7 mouse cellular contexts compared by ENCODE assay signal in genomic region chr1:173802689-173803281, GRCm38 (mm10). TPM values are rescaled to one million over a fixed set of nuclear protein-coding genes. Genes with fewer than 3 reads are reported as not detected.
A peak's percentile ranks its signal among the peaks of the same experiment; 100 is the strongest.
DNase-seq lines count a peak whose midpoint lies in the region; ATAC-seq and TF ChIP-seq lines count a peak whose summit lies in the region.
"Not testable (repeated sequence)": the region's sequence is repeated elsewhere in the genome, so short reads cannot be mapped to it uniquely, and the experiment has no call there.

No protein-coding gene starts in this region.

- TF ChIP-seq CTCF in bone marrow macrophage, adult 2 months (IDR thresholded peaks at IDR 0.05; ENCODE audit: low read depth, low read length); heart, postnatal 0 days (IDR thresholded peaks at IDR 0.05; ENCODE audit: low read depth); kidney, adult 2 months (conservative IDR thresholded peaks at IDR 0.05; ENCODE audit: insufficient read depth, insufficient read length, low read depth, low read length); liver, postnatal 0 days (IDR thresholded peaks at IDR 0.05; ENCODE audit: low read depth): not testable (repeated sequence)

- 63% methylated on average over 2 of the region's 2 CpGs for WGBS in forebrain, embryonic 13.5 days
- 48% methylated on average over 2 of the region's 2 CpGs for WGBS in heart, postnatal 0 days
- 34% methylated on average over 2 of the region's 2 CpGs for WGBS in kidney, adult 2 months
- WGBS in liver, postnatal 0 days (ENCODE audit: insufficient replicate concordance): 53% methylated on average over 2 of the region's 2 CpGs

- peak overlapping the region; percentile 84 for H3K27ac ChIP-seq in bone marrow macrophage, adult 2 months (ENCODE audit: insufficient read depth, low read depth, low read length)
- H3K27ac ChIP-seq in forebrain, embryonic 13.5 days; liver, postnatal 0 days (ENCODE audit: low read depth): not testable (repeated sequence)
- H3K27ac ChIP-seq in heart, postnatal 0 days (ENCODE audit: low read depth): peak overlapping the region; percentile 55; the same call in 1 of the 2 replicates
- peak overlapping the region; percentile 56; the same call in 1 of the 2 replicates for H3K27ac ChIP-seq in kidney, adult 2 months (ENCODE audit: insufficient read depth, low read depth, low read length)

- ATAC-seq in forebrain, embryonic 13.5 days: peak; percentile 66; the same call in 1 of the 2 replicates
- peak; percentile 58; the same call in 1 of the 2 replicates for ATAC-seq in heart, postnatal 0 days (ENCODE audit: insufficient read depth, low read depth)
- peak; percentile 53 for ATAC-seq in liver, postnatal 0 days
- peak; percentile 43; the same call in 1 of the 2 replicates for ATAC-seq in monocyte, adult 5-6 weeks (replicated peaks; ENCODE audit: insufficient number of reproducible peaks, low FRiP score, low TSS enrichment, poor library complexity, severe bottlenecking)

- not testable (repeated sequence) for H3K27me3 ChIP-seq in forebrain, embryonic 13.5 days; heart, postnatal 0 days (ENCODE audit: control insufficient read depth, insufficient read depth, low read length); kidney, adult 2 months (replicated peaks; ENCODE audit: control insufficient read depth, insufficient read depth, low read length); liver, postnatal 0 days (ENCODE audit: insufficient read depth, low read length)

- not testable (repeated sequence) for H3K4me1 ChIP-seq in bone marrow macrophage, adult 2 months (ENCODE audit: control insufficient read depth, insufficient read depth, low read length); forebrain, embryonic 13.5 days; heart, postnatal 0 days (ENCODE audit: control insufficient read depth, insufficient read depth); kidney, adult 2 months (ENCODE audit: control insufficient read depth, insufficient read depth, low read length); liver, postnatal 0 days (ENCODE audit: insufficient read depth)

- not testable (repeated sequence) for H3K36me3 ChIP-seq in forebrain, embryonic 13.5 days (ENCODE audit: poor library complexity, severe bottlenecking); heart, postnatal 0 days (replicated peaks; ENCODE audit: control insufficient read depth, insufficient read depth, low read length); kidney, adult 2 months (ENCODE audit: control insufficient read depth, insufficient read depth, low read length); liver, postnatal 0 days (replicated peaks; ENCODE audit: insufficient read depth, low read length)

- H3K4me3 ChIP-seq in bone marrow macrophage, adult 2 months (ENCODE audit: insufficient read depth, low read length); forebrain, embryonic 13.5 days; kidney, adult 2 months (ENCODE audit: insufficient read depth, low read depth, low read length); liver, postnatal 0 days (ENCODE audit: low read depth, low read length): not testable (repeated sequence)
- H3K4me3 ChIP-seq in heart, postnatal 0 days (ENCODE audit: low read depth, low read length): peak overlapping the region; percentile 24

- H3K9ac ChIP-seq in forebrain, embryonic 13.5 days; heart, postnatal 0 days (replicated peaks; ENCODE audit: low read depth, low read length); liver, postnatal 0 days (replicated peaks): not testable (repeated sequence)

- TF ChIP-seq POLR2A in bone marrow macrophage, adult 2 months (IDR thresholded peaks at IDR 0.05; ENCODE audit: borderline replicate concordance, low read depth, low read length); kidney, adult 2 months (IDR thresholded peaks at IDR 0.05; ENCODE audit: low read depth, low read length): not testable (repeated sequence)

- not testable (repeated sequence) for H3K9me3 ChIP-seq in forebrain, embryonic 13.5 days (replicated peaks); heart, postnatal 0 days (replicated peaks; ENCODE audit: control insufficient read depth, low read length); liver, postnatal 0 days (ENCODE audit: low read length)

- TF ChIP-seq EP300 in heart, postnatal 0 days (IDR thresholded peaks at IDR 0.05; ENCODE audit: low read depth); liver, postnatal 0 days (IDR thresholded peaks at IDR 0.05; ENCODE audit: low read depth): not testable (repeated sequence)

- not testable (repeated sequence) for DNase-seq in heart, postnatal 0 days (ENCODE audit: low spot score); liver, postnatal 0 days
- DNase-seq in kidney, adult 2 months: peak; percentile 54
- DNase-seq in layer of hippocampus, adult 8-10 months (ENCODE audit: low spot score in 2 of 2): peak; percentile 28 to 32

- not testable (repeated sequence) for H3K4me2 ChIP-seq in forebrain, embryonic 13.5 days; heart, postnatal 0 days (ENCODE audit: low read depth, low read length); liver, postnatal 0 days (ENCODE audit: low read depth, low read length)

RNA-seq across cellular contexts. Expression of gene Ifi204, which starts 36.0 kb away (rescaled TPM):
- polyA plus RNA-seq in bone marrow macrophage, adult 2 months (2012; ENCODE audit: insufficient read depth, insufficient read length, missing spikeins): 232 and 235 TPM in 2 replicates
- polyA plus RNA-seq in forebrain, embryonic 13.5 days (2015; fragmentation: Nextera tagmentation; extraction: Ambion mirVana): 0.28 and 0.37 TPM in 2 replicates
- 1.9 and 2.7 TPM in 2 replicates for total RNA-seq in heart, postnatal 0 days (2014; rRNA removed; ENCODE audit: low replicate concordance)
- 1.8 and 2.1 TPM in 2 replicates for polyA plus RNA-seq in heart, postnatal 0 days (2015; fragmentation: Nextera tagmentation; extraction: Ambion mirVana)
- polyA plus RNA-seq in kidney, adult 2 months (2012; rRNA removed): 0.75 and 1.0 TPM in 2 replicates
- total RNA-seq in layer of hippocampus, adult 8-10 months (2022): 1 to 10 TPM in 2 of 4 experiments, under 1 TPM in 2; 0.24 to 3.0 (median 0.73) TPM
- polyA plus RNA-seq in liver, postnatal 0 days (2015; fragmentation: Nextera tagmentation; extraction: Ambion mirVana): 9.2 and 10.1 TPM in 2 replicates
- total RNA-seq in monocyte, adult 5-6 weeks (2017): 160 to 239 TPM (median 218 TPM) in 3 replicates

Comparison
In these comparisons a context has a peak if more than half of its experiments do, and no peak if none do; other contexts are left out.
1. RNA of gene Ifi204, which starts 36.0 kb away (polyA plus RNA-seq): 232 to 235 TPM in bone marrow macrophage, adult 2 months; 9.2 to 10.1 TPM in liver, postnatal 0 days, 1.8 to 2.1 TPM in heart, postnatal 0 days, 0.75 to 1.0 TPM in kidney, adult 2 months and 0.28 to 0.37 TPM in forebrain, embryonic 13.5 days; every median in the first group is over 10 times any median in the second.
2. Peak in every context shown above with its lines, with median percentiles within 50 percentile points of each other: ATAC-seq.